Mouse (Mus musculus): Measurements from ENCODE around the gene Zfp467.

The Zfp467 gene

GRCm38 (mm10) chr6:48411193-48412092, 34.2 kb downstream of the Zfp467 start:
- no peak for DNase-seq (ENCODE audit: low read depth, low spot score)

- no peak for DNase-seq (ENCODE audit: low read depth, low spot score)
Observed at GRCm38 (mm10) chr6:48410551-48410950, 35.1 kb downstream of the Zfp467 start.

GRCm38 (mm10) chr6:48409726-48410343, 35.8 kb downstream of the Zfp467 start:
- no peak for DNase-seq (ENCODE audit: low read depth, low spot score)

- no peak for DNase-seq (ENCODE audit: low read depth, low spot score)
Observed at GRCm38 (mm10) chr6:48404071-48404470, 41.6 kb downstream of the Zfp467 start.

GRCm38 (mm10) chr6:48399906-48400305, 45.7 kb downstream of the Zfp467 start:
- no peak for DNase-seq (ENCODE audit: low read depth, low spot score)

- no peak for DNase-seq (ENCODE audit: low read depth, low spot score)
Observed at GRCm38 (mm10) chr6:48397336-48397735, 48.3 kb downstream of the Zfp467 start.

- no peak for DNase-seq (ENCODE audit: low read depth, low spot score)
Observed at GRCm38 (mm10) chr6:48396686-48397085, 48.9 kb downstream of the Zfp467 start.

GRCm38 (mm10) chr6:48396008-48396595, 49.5 kb downstream of the Zfp467 start:
- DNase-seq (ENCODE audit: low read depth, low spot score) = no peak

- peak; percentile 72 for DNase-seq (ENCODE audit: low read depth, low spot score)
Observed at GRCm38 (mm10) chr6:48395105-48396007, 50.3 kb downstream of the Zfp467 start, which contains the start of gene Krba1. Krba1 (plus strand) TSS chr6:48395586.

GRCm38 (mm10) chr6:48393811-48394210, 51.8 kb downstream of the Zfp467 start:
- DNase-seq (ENCODE audit: low read depth, low spot score) = no peak

- DNase-seq (ENCODE audit: low read depth, low spot score) = no peak
Observed at GRCm38 (mm10) chr6:48388221-48388620, 57.4 kb downstream of the Zfp467 start.

All from embryo, embryonic 11.5 days (tissue).